Mouse (Mus musculus): ENCODE results near the gene Mfsd4b2. TPM values are rescaled to one million over a fixed set of nuclear protein-coding genes. Genes with fewer than 3 reads are reported as not detected.
"Not testable (repeated sequence)": the region's sequence is repeated elsewhere in the genome, so short reads cannot be mapped to it uniquely, and the experiment has no call there.

The Mfsd4b2 gene
- polyA plus RNA-seq, 1 experiment from 2014 or later: not detected

DNA sequence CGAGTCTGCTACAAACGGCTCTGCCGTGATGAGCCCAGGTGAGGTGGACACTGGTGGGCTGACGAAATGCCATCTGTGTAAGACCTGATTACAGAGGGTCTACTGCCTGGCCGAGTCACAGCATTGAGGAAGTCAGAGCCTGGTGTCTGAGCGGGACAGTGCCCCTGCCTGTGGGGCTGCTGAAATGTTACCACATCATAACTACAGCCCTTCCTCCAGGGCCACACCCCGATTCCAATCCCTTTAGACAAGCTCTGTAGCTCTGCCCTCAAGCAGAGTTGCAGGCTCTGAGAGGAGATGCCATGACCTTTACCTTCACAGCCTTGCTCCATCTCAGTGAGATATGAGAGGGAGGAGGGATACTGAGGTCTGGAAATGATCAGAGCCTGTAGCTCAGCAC is 9.8 kb upstream of the Mfsd4b2 start:
- Histone ChIP-seq H3K9me3 (ENCODE audit: control insufficient read depth, low read length) (no peaks in the 10 kb centered on the region), H3K9ac (ENCODE audit: low read length) (no peak overlapping the region), H3K27me3 (ENCODE audit: control insufficient read depth, insufficient read depth, low read length) (no peaks in the 10 kb centered on the region), H3K4me1 (replicated peaks; ENCODE audit: control insufficient read depth, insufficient read depth) (no peaks in the 10 kb centered on the region), H3K4me3 (ENCODE audit: low read depth, low read length) (no peak overlapping the region), H3K36me3 (ENCODE audit: control insufficient read depth, insufficient read depth, low read length) (no peaks in the 10 kb centered on the region), H3K27ac (replicated peaks) (no peak overlapping the region), H3K4me2 (replicated peaks; ENCODE audit: low read depth) (no peak overlapping the region)
- DNase-seq (ENCODE audit: low spot score): no peak
- no peak for TF ChIP-seq CTCF (IDR thresholded peaks at IDR 0.05; ENCODE audit: low read depth)
- TF ChIP-seq EP300 (optimal IDR thresholded peaks at IDR 0.05): no peak
- no peak for ATAC-seq (ENCODE audit: low FRiP score, low TSS enrichment)
- 61% methylated on average over 7 of the region's 7 CpGs for WGBS

DNA sequence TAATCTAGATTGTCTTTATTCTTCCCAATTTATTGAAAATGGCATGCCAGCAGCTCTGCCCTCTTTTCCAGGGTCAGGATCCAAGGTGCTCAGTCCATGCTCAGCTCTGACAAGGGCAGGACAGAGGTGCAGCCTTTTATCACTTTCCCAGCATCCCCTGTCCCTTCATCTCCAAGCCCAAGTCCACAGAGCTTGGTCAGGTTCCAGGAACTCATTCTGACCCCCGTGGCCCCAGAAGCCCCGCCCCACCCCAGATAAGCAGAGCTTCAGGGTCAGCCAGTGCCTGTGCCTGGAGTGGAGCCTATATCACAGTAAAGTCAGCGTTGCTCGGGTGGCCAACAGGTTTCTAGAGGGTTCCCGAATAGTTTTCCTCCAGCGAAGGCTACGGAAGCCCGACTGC is 2.2 kb downstream of the Mfsd4b2 start:
- not testable (repeated sequence) for ATAC-seq (ENCODE audit: low FRiP score, low TSS enrichment); H3K9me3 ChIP-seq (ENCODE audit: control insufficient read depth, low read length); H3K4me2 ChIP-seq (replicated peaks; ENCODE audit: low read depth); H3K36me3 ChIP-seq (ENCODE audit: control insufficient read depth, insufficient read depth, low read length); H3K27ac ChIP-seq (replicated peaks); H3K4me1 ChIP-seq (replicated peaks; ENCODE audit: control insufficient read depth, insufficient read depth); H3K4me3 ChIP-seq (ENCODE audit: low read depth, low read length); H3K27me3 ChIP-seq (ENCODE audit: control insufficient read depth, insufficient read depth, low read length); H3K9ac ChIP-seq (ENCODE audit: low read length)
- DNase-seq (ENCODE audit: low spot score): peak; percentile 21
- WGBS: 62% methylated on average over 8 of the region's 8 CpGs

DNA sequence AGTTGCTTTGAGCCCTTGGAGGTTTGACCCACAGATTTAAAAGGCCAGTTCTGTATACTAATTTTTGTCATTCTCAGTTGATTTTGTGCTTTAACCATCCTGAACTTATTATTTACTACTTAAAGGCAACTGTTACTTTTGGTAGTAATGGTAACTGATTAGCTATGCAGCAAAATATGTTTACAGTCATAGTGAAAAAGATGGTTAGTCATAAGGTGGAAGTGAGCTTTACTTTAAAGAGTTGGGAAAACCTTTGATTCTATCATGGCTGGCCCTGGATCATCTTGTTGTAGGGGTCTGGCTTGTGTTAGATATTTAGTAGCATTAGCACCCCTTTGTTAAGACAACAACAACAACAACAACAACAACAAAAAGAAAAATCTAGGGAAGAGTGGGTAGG is 14.1 kb downstream of the Mfsd4b2 start:
- Histone ChIP-seq H3K4me2 (replicated peaks; ENCODE audit: low read depth) (no peak overlapping the region), H3K4me3 (ENCODE audit: low read depth, low read length) (no peak overlapping the region), H3K4me1 (replicated peaks; ENCODE audit: control insufficient read depth, insufficient read depth) (no peaks in the 10 kb centered on the region), H3K36me3 (ENCODE audit: control insufficient read depth, insufficient read depth, low read length) (no peaks in the 10 kb centered on the region), H3K9me3 (ENCODE audit: control insufficient read depth, low read length) (no peaks in the 10 kb centered on the region), H3K27me3 (ENCODE audit: control insufficient read depth, insufficient read depth, low read length) (no peaks in the 10 kb centered on the region), H3K27ac (replicated peaks) (no peak overlapping the region), H3K9ac (ENCODE audit: low read length) (no peak overlapping the region)
- DNase-seq (ENCODE audit: low spot score) (no peak), ATAC-seq (ENCODE audit: low FRiP score, low TSS enrichment) (no peak)
- TF ChIP-seq EP300 (optimal IDR thresholded peaks at IDR 0.05): no peak
- TF ChIP-seq CTCF (IDR thresholded peaks at IDR 0.05; ENCODE audit: low read depth): no peak

DNA sequence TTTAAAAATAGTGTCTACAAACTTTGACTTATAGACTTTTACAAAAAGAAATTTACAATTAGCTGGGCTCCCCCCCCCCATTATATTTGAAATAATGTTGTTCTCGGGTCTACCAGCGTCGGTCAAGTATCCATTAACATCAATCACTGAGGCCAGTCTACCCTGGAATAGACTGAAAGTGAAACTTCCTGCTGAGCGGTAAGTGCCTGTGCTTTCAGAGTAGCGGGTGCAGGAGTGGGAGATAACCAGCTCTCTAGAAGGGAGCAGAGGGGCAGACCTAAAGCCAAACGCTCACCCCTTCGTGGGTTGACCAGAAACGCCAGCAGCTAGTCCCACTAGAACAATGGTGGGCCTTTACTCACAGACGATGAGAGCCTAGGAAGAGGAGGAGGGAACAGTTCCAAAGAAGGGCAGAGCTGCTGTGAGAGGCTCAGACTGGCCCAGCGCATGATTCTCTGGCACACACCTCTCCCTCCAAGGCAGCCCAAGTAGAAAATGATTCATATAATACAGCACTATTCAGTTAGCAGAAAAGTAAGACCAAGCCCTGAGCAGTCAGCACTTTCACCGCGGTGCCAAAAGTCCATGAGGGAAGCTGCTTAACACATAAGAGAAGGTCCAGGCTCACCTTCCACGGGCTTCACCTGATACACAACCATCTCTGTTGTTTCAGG is 17.8 kb downstream of the Mfsd4b2 start:
- Histone ChIP-seq H3K4me3 (ENCODE audit: low read depth, low read length) (no peak overlapping the region), H3K9me3 (ENCODE audit: control insufficient read depth, low read length) (no peaks in the 10 kb centered on the region), H3K27me3 (ENCODE audit: control insufficient read depth, insufficient read depth, low read length) (no peaks in the 10 kb centered on the region), H3K36me3 (ENCODE audit: control insufficient read depth, insufficient read depth, low read length) (no peaks in the 10 kb centered on the region), H3K27ac (replicated peaks) (no peak overlapping the region), H3K9ac (ENCODE audit: low read length) (no peak overlapping the region), H3K4me1 (replicated peaks; ENCODE audit: control insufficient read depth, insufficient read depth) (no peaks in the 10 kb centered on the region), H3K4me2 (replicated peaks; ENCODE audit: low read depth) (0 out of 2 replicates have a peak overlapping the region, but pooled peaks have one; percentile 9)
- no peak for TF ChIP-seq CTCF (IDR thresholded peaks at IDR 0.05; ENCODE audit: low read depth)
- no peak for TF ChIP-seq EP300 (optimal IDR thresholded peaks at IDR 0.05)
- 52% methylated on average over 13 of the region's 13 CpGs for WGBS
- ATAC-seq (ENCODE audit: low FRiP score, low TSS enrichment) (no peak), DNase-seq (ENCODE audit: low spot score) (no peak)

DNA sequence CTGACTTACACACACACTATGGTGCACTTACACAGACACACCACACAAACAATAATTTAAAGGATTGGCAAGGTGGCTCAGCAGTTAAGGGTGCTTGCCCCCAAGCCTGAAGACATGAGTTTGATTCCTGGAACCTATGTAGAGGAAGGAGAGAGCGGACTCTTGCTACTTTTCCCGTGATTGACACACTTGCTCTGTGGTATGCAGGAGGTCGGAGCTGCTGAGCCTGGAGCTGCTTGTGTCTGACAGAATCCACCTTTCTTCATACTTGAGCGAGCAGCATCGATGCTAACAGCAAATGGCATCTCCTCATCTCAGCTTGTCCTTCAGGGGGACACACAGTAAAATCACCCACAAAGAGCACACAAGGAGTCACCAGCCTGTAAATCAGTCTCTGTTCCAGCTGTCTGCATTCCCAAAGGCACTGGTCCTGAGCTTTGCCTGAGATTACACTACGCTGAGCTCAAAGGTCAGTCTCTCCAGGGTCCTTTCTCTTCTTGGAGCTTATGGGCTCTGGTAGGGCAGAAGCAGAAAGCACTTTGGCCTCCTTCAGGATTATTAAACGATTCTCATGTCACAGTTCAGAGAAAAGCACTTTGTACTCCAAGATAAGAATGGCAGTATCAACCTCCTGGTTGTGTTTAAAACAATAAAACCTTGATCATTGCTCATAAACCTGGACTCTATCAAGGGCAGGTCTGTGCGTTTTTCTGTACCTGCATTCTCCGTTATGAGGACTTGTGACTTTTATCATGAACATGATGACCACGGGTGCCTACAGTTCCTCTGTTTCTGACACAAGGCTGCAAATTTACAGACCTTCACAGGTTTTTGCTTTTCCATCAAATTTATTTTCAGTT is 19.7 kb downstream of the Mfsd4b2 start:
- ATAC-seq (ENCODE audit: low FRiP score, low TSS enrichment) (0 out of 2 replicates have a peak, but pooled peaks have one; percentile 51), DNase-seq (ENCODE audit: low spot score) (no peak)
- Histone ChIP-seq H3K27me3 (ENCODE audit: control insufficient read depth, insufficient read depth, low read length) (no peaks in the 10 kb centered on the region), H3K4me2 (replicated peaks; ENCODE audit: low read depth) (no peak overlapping the region), H3K4me3 (ENCODE audit: low read depth, low read length) (no peak overlapping the region), H3K36me3 (ENCODE audit: control insufficient read depth, insufficient read depth, low read length) (no peaks in the 10 kb centered on the region), H3K4me1 (replicated peaks; ENCODE audit: control insufficient read depth, insufficient read depth) (no peaks in the 10 kb centered on the region), H3K27ac (replicated peaks) (no peak overlapping the region), H3K9me3 (ENCODE audit: control insufficient read depth, low read length) (no peaks in the 10 kb centered on the region), H3K9ac (ENCODE audit: low read length) (no peak overlapping the region)
- WGBS: 69% methylated on average over 10 of the region's 10 CpGs
- TF ChIP-seq CTCF (IDR thresholded peaks at IDR 0.05; ENCODE audit: low read depth): no peak
- TF ChIP-seq EP300 (optimal IDR thresholded peaks at IDR 0.05): no peak

DNA sequence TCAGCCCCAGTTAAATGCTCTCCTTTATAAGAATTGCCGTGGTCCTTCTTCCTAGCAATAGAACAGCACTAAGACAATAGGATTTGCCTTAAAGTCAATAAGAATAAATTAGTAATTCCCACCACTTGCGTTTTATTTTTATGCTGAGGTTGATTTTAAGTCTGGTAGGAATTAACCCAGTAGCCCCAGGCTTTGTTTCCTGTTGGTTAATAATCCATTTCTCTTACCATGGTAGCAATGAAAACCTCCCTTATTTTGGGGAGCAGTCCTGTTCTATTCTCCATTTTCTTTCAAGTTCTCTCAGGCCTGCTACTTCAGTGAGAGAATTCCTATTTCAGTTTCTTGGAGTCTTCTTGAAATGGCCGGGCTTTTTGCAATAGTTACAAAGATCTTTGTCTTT is 22.5 kb downstream of the Mfsd4b2 start:
- no peak for TF ChIP-seq CTCF (IDR thresholded peaks at IDR 0.05; ENCODE audit: low read depth)
- no peak for TF ChIP-seq EP300 (optimal IDR thresholded peaks at IDR 0.05)
- Histone ChIP-seq H3K4me3 (ENCODE audit: low read depth, low read length) (no peak overlapping the region), H3K4me2 (replicated peaks; ENCODE audit: low read depth) (no peak overlapping the region), H3K4me1 (replicated peaks; ENCODE audit: control insufficient read depth, insufficient read depth) (peaks cover 2% of the 10 kb centered on the region; the same call in 1 of the 2 replicates), H3K36me3 (ENCODE audit: control insufficient read depth, insufficient read depth, low read length) (no peaks in the 10 kb centered on the region), H3K27ac (replicated peaks) (no peak overlapping the region), H3K9me3 (ENCODE audit: control insufficient read depth, low read length) (no peaks in the 10 kb centered on the region), H3K9ac (ENCODE audit: low read length) (no peak overlapping the region), H3K27me3 (ENCODE audit: control insufficient read depth, insufficient read depth, low read length) (no peaks in the 10 kb centered on the region)
- DNase-seq (ENCODE audit: low spot score): no peak
- no peak for ATAC-seq (ENCODE audit: low FRiP score, low TSS enrichment)
- WGBS: 79% methylated on average over 3 of the region's 3 CpGs
